Mouse (Mus musculus): ENCODE results near the gene Fam173b. TPM values are rescaled to one million over a fixed set of nuclear protein-coding genes. Genes with fewer than 3 reads are reported as not detected.
A peak's percentile ranks its signal among the peaks of the same experiment; 100 is the strongest.

The Fam173b gene
- total RNA-seq, 2 experiments from 2014 or later = 9.2 to 12.8 TPM

DNA sequence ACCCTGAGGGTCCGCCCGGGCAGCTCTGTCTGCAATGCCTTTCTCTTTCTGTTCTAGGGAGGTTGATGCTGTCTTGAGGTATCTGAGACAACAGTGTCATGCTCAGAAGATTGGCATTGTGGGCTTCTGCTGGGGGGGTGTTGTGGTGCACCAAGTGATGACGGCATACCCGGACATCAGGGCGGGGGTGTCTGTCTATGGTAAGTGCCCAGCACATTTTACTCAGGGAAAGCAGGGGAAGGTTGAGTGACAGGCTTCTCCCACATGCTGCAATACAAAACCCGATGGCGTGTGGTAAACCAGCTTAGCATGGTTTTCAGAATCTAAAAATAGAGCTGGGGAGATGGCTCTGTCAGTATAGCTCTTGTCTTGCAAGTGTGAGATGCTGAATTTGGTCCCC lies 16.4 kb upstream of the Fam173b start:
- peak in 1 of 2 experiments; percentile 48 for DNase-seq (ENCODE audit: low spot score in 2 of 2)
- intact Hi-C loops (cut with DNase I) = loop anchor here (5.0 kb wide), 4 partner anchors 53 to 268 kb away; partner anchors contain the start of gene March6

DNA sequence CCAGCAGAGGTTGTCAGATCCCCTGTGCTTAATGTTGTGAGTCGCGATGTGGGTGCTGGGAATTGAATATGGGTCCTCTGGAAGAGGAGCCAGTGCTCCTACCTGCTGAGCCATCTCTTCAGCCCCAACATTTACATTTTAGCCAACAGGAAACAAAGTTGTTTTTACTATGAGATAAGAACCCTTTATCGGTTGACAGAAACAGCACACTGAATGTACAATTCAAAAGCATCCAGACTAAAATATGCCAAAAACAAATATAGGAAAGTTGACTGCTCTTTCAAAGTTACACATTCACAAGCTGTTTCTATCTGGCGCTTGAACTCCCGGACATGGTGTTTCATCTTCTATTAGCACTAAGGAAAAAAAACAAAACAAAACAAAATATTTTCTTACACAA lies 15.6 kb upstream of the Fam173b start:
- intact Hi-C loops (cut with DNase I) = loop anchor here (5.0 kb wide), 4 partner anchors 54 to 269 kb away; partner anchors contain the start of gene March6
- DNase-seq (ENCODE audit: low spot score in 2 of 2) = no peak

DNA sequence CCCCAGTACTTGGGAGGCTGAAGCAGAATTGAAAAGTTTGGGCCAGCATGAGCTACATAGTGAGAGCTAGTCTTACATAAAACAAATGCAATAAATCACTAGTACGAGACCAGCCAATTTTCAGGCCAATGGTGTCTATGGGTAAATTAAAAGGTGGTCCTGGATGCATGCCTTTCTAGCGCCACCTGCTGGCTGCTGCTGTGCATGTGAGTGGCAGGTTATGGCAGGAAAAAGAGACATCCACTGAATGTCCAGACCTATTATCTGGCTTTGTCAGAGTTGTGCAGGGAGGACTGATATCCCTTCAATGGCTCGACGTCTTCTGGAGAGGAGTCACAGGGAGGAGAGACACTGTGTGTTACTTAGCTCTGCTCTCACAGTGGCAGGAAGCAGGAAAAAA lies 15.1 kb upstream of the Fam173b start:
- intact Hi-C loops (cut with DNase I) = loop anchor here (5.0 kb wide), 4 partner anchors 54 to 269 kb away; partner anchors contain the start of gene March6
- DNase-seq (ENCODE audit: low spot score in 2 of 2) = peak; percentile 78 to 85

DNA sequence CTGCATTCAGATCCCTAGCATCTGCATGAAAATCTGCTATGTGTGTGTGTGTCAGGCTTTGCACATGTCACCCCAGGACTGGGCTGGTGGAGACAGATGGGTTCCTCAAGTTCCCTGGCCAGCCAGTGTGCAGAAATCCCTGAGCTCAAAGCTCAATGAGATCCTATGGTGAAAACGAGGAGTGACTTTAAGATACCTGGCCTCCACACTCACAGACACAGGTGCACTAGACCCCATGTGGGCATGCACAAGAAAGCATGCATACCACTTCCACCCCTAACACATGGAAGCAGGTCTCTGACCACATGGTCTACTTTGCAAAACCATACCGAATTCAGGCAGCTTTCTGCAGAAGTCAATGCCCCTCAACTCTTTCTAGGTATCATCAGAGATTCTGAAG lies 13.9 kb upstream of the Fam173b start:
- intact Hi-C loops (cut with DNase I) = loop anchor here (5.0 kb wide), 4 partner anchors 55 to 270 kb away; partner anchors contain the start of gene March6
- no peak for DNase-seq (ENCODE audit: low spot score in 2 of 2)

DNA sequence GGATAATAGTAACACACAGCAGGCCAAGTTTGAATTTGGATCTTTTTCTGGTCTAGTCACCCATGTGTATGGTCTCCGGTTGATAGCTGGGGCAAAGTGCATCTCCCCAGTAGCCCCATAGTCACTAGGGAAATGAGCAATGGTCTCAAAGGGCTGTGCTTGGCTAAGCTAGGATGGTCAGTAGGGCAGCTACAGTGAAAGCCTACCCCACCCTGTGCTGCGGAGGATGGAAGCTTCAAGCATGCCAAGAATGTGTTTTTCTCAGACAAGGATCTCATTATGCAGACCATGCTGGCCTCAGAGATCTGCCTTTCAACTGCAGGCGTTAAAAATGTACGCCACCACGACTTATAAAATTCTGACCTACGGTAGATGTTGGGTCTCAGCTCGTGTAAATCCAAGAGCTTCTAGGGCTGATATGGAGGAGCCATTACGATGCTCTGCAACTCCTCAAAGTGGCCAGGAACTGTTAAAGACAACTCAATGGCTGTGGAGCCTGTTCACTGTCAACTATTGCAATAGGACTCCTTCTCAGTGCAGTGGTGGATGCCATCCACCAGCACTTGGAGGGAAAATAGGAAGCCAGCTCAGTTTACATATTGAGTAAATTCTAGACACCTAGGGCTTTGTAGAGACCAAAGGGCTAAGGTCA lies 12.5 kb upstream of the Fam173b start:
- no peak for DNase-seq (ENCODE audit: low spot score in 2 of 2)
- intact Hi-C loops (cut with DNase I) = loop anchor here (5.0 kb wide), 4 partner anchors 57 to 272 kb away; partner anchors contain the start of gene March6

DNA sequence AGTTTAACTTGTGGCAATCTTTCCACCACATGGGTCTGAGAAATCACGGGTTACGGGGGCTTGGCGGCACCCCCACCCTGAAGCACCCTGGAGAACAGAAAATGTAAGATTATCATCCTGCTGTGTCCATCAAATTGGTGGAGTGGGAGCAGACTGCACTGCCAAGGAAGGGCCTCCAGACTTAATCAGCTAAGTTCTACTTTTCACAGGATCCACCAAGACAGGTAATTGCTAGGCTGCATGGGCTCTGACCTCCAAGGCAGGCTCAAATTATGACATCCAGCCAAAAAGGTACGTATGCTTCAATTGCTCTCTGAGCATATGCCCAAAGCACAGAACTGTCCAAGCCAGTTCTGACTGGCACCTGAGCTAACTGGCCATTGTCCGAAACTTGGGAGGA lies 11.5 kb upstream of the Fam173b start:
- intact Hi-C loops (cut with DNase I) = no loop called here
- DNase-seq (ENCODE audit: low spot score in 2 of 2) = no peak

DNA sequence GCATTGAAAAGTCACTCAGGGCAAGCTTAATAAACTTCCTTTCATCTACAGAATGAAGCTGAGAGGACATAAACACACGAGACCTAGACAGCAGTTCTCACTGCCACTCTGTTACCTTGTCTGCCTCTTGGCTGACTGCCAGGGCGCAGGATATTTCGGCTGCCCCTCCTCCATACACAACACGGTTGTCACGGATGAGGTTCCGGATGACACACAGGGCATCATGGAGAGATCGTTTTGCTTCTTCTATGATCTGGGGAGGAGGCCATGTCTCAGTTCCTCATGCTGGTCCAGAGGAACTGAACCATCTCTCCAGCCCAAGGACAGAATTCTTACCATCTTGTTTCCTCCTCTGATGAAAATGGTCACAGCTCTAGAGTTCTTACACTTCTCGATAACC lies 9.1 kb upstream of the Fam173b start:
- intact Hi-C loops (cut with DNase I) = no loop called here
- DNase-seq (ENCODE audit: low spot score in 2 of 2) = no peak

DNA sequence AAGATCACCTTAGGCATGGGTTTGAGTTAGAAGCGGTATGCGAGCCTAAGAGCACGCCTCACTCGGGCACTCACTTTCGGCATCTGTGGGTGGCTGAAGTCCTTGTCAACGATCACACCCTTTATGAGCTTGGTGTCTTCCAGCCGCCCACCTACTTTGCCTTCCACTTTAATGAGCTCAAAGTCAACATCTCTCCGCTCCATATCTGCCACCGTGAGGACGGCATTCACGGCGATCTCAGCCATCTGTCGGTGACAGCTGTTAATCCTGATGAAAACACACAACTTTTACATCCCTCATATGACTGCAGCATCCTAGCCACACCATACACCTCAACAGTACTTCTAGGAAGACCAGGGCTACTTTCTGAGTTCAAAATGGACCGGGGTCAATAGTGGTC lies 7.4 kb upstream of the Fam173b start:
- DNase-seq (ENCODE audit: low spot score in 2 of 2) = no peak
- intact Hi-C loops (cut with DNase I) = no loop called here

DNA sequence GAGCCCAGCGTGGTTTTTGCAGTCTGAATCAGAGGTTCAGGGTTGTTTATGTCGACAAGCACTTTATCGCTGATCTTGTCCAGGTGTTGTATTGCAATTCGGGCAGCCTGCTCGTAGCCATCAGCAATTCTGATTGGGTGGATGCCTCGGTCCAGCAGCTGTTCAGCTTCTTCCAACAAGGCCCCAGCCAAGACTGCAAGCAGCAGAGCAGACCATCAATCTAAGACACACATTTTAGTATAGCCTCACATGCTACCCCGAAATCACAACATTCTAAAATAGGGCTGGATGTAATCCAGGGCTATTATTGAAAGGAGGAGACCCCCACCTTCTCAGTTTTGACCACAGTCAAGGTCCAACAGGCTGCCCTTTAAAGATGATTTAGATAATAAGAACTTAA lies 6.0 kb upstream of the Fam173b start:
- intact Hi-C loops (cut with DNase I) = no loop called here
- no peak for DNase-seq (ENCODE audit: low spot score in 2 of 2)

DNA sequence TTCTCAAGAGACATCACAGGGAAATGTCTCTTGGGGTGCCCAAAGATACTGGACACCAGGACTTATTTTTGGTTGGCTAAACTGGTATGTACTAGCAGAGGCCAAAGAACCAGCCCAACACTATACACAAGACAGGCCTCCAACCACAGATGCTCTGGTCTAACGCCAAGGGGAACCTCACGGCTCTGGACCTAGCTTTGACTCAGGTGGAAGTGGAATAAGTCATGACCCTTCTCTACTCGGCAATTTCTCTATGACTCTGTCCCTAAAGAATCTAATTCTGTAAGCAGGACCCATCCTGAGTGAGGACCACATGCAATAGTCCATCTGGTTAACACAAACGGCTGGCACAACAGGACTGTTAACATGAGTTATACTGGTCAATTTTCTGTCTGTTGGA lies 1.8 kb upstream of the Fam173b start:
- DNase-seq (ENCODE audit: low spot score in 2 of 2) = no peak
- intact Hi-C loops (cut with DNase I) = loop anchor here (10.0 kb wide), 2 partner anchors 845 to 1135 kb away; no protein-coding TSS in a partner anchor

DNA sequence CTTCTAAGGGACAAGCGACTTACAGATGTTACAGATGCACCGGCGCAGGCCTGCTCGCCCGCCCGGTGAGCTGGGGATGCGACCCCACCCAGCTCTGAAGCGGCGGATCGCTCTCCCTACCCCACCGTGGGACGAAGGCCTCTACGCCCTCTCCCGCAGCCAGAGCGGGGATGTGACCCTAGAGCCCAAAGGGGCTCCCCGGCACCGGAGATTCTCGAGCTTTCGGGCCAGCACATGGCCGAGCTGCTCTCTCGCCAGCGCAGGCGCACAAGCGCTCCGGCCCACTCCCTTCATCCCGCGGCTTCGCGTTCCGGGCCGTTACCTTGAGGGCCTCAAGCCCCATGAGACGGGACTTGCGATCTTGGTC lies 390 bp upstream of the Fam173b start:
- intact Hi-C loops (cut with DNase I) = loop anchor here (10.0 kb wide), 2 partner anchors 844 to 1134 kb away; no protein-coding TSS in a partner anchor
- DNase-seq (ENCODE audit: low spot score in 2 of 2) = no peak

DNA sequence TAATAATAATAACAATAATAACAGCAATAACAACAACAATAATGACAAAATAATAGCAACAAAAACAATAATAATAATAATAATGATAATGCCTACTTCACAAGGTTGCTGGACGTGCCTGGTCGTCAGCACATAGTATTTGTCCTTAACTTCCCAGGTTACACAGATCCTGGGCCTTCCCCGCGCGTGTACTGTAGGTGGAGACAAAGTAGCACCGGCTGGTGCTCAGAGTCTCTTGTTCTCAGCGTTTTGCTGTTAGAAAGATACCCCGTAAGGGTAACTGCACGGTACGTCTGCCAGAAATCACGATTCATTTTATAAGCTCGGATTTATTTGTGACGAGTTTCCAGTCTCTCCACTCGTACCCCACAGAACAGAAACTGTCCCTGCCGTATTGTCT lies 774 bp downstream of the Fam173b start:
- intact Hi-C loops (cut with DNase I) = loop anchor here (10.0 kb wide), 2 partner anchors 842 to 1132 kb away; no protein-coding TSS in a partner anchor
- DNase-seq (ENCODE audit: low spot score in 2 of 2) = peak in 1 of 2 experiments; percentile 50

DNA sequence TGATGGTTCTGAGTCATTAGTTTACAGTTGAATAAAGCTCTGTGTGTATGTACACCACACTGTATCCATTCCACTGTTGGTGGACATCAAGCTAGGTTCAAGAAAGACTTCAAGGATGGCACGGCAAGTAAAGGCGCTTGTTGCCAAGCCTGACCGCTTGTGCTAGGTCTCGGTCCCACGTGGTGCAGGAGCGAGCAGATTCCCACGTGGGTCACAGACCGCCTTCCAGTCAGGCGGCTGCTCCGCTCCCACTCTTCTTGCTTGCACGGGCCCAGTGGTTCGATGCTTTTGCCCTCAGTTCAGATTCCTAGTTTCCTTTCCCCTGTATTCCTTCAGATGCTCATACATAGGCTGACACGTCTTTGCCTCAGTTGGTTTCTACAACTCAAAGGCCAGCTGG lies 1.5 kb downstream of the Fam173b start:
- no peak for DNase-seq (ENCODE audit: low spot score in 2 of 2)
- intact Hi-C loops (cut with DNase I) = loop anchor here (10.0 kb wide), 2 partner anchors 842 to 1132 kb away; no protein-coding TSS in a partner anchor

DNA sequence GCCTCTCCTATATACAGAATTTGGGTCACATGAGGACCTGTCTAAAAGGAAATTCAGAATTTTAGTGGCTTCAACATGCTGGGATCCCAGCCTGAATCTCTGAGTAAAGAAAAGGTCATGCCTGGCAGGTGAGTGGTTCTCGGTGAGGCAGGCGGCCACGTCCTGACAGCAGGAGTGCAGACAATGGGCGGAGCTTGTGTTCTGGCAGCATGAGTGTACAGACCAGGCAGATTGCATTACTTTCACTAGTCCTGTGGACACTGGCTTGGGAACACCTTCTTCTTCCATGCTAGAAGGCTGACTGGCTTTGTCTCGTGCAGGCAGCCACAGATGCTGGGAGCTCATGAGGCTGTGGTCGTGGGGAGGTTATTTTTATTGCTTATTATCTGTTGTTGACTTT lies 5.2 kb downstream of the Fam173b start:
- intact Hi-C loops (cut with DNase I) = loop anchor here (10.0 kb wide), 2 partner anchors 838 to 1128 kb away; no protein-coding TSS in a partner anchor

DNA sequence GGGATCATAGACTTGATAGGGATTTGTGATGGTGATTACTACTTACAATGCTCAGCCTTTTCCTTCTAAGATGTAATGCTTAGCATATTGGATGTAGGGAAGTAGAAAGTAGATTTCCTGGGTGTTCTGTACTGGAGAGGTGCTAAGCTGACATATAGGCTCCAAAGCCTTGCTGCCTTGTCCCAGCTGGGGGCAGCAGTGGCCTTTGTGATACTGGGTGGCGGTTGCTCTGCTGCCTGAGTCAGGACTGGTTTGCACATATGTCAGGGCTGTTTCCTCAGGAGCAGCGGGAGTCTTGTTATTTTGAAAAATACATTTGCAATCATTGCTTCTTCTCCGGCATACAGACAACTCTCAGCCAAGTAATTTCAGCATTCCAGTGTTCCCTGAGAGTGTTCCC lies 9.4 kb downstream of the Fam173b start:
- DNase-seq (ENCODE audit: low spot score in 2 of 2) = no peak
- intact Hi-C loops (cut with DNase I) = loop anchor here (10.0 kb wide), 1 partner anchor 634 kb away; the partner anchor contains the start of gene Sema5a

More for the DNA sequence above, 5.2 kb downstream of the Fam173b start:
- DNase-seq (ENCODE audit: low spot score in 2 of 2) = no peak

DNA sequence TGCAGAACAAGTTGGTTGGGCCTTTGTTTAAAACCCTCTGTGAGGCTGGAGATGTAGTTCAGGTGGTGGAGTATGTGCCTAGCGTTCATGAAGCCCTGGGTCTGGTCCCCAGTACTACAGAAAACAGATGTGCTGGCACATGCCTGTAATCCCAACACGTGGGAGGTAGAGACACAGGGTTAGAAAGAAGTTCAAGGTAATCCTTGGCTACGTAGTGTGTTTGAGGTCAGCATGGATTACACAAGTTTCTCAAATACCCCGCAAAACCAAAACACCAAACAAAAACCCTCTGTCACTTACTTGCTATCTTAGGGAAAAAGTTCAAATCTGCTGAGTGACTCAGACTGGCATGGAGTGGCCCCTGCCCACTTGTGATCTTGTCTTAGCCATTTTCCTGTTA lies 10.3 kb downstream of the Fam173b start:
- no peak for DNase-seq (ENCODE audit: low spot score in 2 of 2)
- intact Hi-C loops (cut with DNase I) = loop anchor here (10.0 kb wide), 1 partner anchor 633 kb away; the partner anchor contains the start of gene Sema5a

DNA sequence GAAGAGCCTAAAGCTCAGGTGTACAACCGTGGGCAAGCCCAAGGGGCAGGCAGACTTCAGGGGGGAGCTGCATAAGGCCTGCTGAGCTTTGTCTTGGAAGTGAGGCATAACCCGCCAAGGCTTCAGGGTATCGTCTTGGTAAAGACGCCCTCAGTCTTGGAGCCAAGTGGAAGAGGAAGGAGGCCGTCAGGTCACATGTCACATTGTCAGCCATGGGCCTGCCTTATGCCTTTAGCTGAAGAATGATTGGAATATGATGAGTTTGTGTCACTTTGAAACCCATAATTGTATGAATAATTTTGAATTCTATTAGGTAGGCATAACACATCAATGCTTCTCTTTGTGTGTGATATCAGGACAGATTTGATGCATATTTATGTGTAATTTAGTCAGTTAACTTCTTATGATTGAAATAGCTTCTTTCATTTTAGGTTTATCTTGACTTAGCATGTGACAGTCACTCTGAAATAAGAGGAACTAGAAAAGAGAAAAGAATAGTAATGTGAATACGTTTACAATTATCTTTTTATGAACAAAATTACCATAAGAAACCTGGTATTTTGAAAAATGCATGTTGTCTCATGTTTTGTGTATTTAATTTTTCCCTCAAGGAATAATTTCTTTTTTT lies 12.3 kb downstream of the Fam173b start:
- intact Hi-C loops (cut with DNase I) = loop anchor here (10.0 kb wide), 1 partner anchor 631 kb away; the partner anchor contains the start of gene Sema5a

DNA sequence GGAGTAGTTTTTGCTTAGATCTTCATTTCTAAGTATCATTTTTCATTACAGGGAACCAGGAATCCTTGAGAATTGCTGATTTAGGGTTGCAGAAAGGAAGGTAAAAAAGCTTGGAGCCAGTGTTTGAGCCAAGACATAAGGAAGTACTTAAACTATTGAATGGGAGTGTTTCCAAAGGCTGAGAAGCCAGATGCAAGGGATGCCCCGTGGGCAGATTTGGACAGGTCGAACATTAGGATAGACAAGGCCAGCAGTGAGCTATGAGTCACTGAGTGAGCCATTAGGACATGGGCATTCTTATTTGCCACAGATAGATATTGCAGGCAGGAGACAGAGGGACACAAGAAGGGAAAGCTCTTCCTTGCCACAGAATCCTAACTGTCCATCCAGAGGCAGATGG lies 13.0 kb downstream of the Fam173b start:
- no peak for DNase-seq (ENCODE audit: low spot score in 2 of 2)
- intact Hi-C loops (cut with DNase I) = loop anchor here (10.0 kb wide), 1 partner anchor 630 kb away; the partner anchor contains the start of gene Sema5a

More for the DNA sequence above, 12.3 kb downstream of the Fam173b start:
- no peak for DNase-seq (ENCODE audit: low spot score in 2 of 2)

DNA sequence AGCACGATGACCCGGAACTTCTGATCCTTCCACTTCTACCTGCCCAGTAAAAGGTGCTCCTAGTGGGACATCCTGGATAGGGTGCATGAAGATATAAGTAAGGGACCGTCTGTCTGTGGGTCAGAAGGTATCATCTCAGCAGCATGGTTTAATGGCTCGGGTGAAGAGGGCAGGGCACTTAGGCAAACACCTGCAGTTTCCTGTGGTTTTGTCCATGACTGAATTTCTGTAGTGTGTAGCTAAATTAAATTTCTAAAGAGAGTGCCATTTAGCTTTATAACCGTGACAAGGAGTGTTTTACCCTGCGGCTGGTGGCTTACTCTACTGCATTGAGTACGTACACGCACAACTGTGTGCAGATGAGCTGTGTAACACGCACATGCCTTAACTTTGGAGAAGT lies 15.6 kb downstream of the Fam173b start:
- intact Hi-C loops (cut with DNase I) = loop anchor here (10.0 kb wide), 1 partner anchor 628 kb away; the partner anchor contains the start of gene Sema5a
- DNase-seq (ENCODE audit: low spot score in 2 of 2) = no peak

DNA sequence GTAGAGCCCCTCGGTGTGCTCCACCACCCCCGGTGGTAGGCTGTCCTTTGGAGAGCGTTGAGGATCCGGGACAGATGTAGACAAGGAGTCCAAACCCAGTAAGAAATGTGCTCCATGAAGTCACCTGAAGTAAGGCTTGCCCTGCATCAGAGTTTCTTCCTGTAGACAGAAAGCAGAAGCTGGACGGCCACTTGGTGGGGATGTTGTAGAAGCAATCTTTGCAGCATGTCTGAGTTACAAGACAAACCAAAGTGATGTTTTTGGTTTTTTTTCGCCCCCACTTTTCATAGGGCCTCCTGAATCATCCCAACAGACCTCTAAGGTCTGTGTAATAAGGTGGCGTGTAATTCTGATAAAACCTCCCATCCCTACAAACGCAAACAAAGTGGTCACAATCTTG lies 17.9 kb downstream of the Fam173b start:
- no peak for DNase-seq (ENCODE audit: low spot score in 2 of 2)
- intact Hi-C loops (cut with DNase I) = loop anchor here (10.0 kb wide), 1 partner anchor 625 kb away; the partner anchor contains the start of gene Sema5a

Data from left cerebral cortex, postnatal 36 days (tissue).